Mouse (Mus musculus) left cerebral cortex, adult 9 months (tissue): ENCODE measurements around the gene Pde7b.
"Not testable (repeated sequence)": the region's sequence is repeated elsewhere in the genome, so short reads cannot be mapped to it uniquely, and the experiment has no call there.

ENCODE experiments used
- DNase-seq, 2 experiments: peaks; one replicate each; pipeline ENCODE4 v3.0.0; 2022; ENCODE audit warnings: low spot score in 2 of 2

Gene Pde7b

DNA sequence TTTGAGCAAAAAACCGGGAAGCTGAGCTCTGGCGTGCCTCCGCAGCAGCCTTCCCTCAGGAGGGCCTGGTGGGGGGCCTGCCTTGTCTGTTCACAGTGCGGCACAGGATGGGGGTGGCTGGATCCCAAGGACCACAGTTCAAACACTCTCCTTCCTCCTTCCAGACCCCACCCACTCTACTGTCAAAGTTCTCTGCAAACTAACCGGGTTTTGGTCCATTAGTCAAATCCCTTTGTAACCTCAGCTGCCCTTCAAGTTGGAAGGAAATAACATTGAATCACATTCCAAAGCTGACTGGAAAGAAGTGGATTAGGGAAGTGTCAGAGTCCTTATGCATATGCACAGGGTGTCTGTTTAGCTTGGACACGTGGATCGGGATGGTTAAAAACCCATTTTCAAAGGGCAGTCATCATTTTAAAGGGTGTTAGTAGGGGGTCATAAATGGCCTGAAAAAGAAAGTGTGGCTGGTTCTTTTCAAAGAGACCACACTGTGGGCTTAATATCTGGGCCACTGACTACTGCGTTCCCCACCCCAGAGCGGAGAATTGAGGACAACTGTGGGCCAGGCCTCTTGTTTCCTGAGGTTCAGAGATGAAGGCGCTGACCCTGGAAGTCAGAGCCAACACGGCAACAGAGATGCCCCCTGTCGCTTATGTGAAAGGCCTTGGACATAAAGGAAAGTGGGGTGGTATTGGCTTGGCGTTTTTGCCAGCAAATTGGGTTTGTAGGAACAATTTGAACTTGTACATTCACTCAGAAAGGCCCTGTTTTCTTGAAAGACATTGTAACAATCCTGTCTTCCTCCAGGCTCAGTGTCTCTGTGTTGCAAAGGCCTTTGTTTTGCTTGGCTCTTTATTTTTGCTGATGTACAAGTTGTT lies 175.8 kb downstream of the Pde7b start:
- no peak for DNase-seq

DNA sequence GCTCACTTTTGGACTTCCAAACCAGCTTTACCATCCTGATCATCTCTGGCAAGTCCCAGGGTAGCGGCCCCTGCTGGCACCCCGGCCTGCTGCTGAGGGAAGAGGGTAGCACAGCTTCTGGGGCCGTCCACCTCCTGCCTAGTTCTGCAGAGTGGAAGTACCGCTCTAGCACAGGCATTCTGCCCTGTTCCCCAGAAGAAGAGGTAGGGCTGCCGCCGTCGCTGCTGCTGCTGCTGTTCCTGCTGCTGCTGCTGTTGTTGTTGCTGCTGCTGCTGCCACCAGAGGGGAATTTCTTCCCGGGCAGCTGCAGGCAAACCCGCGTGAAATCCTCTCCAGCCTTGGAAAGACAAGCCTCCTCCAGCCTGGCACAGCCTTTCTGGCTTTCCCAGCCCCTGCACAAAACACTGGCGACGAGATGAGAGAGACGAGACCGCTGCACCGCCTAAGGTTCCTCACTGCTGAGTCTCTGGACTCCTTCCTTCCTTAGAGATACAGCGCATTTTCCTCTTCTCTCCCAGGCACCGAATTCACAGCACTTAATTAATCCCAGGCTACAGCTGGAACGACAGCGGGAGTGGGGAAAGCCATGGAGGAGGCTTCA lies 176.8 kb downstream of the Pde7b start:
- peak in 1 of 2 experiments; percentile 45 for DNase-seq

DNA sequence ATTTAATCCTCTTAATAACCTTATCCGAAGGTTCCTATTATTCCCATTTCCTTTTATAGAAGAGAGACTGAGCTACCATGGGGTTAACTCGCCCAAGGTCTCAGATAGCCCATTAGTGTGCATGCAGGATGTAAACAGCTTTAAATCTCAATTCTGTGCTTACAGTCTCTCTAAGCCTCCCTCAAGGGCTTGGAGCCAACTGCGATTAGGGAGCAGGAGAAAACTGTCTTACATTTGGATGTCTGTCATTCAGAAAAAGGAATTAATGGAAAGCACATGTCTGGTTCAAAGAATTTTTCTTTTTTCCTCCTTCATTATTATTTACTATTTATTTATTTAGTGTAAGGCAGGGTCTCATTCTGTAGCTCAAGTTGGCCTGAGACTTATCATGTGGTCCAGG lies 181.8 kb downstream of the Pde7b start:
- no peak for DNase-seq

DNA sequence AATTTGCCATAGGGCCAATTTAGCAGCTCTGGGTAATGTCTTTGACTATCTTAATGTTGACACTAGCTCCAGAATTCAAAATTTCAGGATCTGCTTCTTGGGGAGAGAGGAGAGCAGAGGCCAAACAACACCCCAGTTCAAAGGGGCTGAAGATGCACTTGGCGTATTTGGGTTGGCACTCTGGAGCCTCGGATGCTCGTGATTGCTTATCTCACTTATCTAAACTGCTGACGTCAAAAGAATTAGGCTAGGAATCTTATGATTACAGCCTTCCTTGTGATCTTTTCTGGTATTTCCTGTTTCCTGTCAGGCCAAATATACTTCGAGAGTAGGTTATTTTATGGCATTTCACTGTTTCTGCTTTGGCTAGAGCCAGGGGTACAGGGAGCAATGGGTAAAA lies 191.1 kb downstream of the Pde7b start:
- DNase-seq: no peak

DNA sequence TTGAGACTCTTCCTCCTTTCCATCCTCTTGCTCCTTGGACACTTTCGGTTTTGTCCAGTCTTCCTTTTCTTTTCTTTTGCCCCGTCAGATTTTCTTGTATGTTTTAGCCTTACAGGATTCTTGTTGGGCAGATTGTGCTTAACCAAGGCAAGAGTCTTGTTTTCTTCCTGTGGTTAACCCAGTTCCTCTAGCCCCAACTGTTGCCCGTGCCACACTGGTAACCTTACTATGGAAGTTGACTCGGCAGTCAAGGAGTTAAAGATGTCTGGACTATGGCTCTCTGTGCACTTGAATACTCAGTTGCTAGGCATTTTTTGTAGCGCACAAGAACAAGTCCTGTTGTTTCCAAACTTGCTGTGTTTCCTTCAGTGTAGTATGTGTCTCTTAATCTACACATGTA lies 193.0 kb downstream of the Pde7b start:
- no peak for DNase-seq

DNA sequence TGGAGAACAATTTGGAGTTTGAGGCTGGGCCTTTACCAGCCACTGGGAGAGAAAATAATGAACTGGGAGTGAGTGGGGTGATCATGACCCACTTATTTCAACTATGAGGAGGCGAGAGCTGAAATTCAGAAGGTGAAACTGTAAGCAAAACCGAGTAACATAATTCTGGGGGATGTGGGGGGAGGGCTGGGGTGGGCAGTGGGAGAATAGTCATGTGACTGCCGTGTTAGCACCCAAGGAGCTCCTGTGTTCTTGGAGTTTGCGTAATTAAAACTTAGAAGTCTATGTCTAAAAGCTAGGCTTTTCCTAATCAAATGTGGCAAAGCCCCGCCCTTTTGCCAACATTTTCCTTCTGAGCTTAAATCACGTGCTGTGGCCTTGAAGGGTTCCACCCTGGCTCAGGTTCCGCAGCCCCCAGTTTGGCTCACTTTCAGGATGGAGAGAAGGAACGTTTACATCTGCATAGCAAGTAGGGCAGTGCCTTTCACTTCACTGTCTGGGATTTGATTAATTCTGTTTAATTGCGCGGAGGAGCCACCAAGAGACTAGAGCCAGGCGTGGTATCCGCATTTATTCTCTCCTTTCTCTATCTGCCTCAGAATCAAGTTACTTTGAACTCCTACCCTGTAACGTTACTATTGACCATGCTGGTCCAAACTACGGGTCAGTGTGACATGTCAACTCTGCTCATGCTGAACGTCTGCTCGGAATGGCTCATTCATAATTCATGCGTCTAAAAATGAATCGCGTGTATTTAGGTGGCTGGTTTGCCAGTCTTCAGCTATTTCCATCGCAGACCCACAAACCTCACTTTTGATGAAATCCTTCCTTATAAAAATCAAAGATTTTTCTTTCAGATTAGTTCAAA lies 196.1 kb downstream of the Pde7b start:
- DNase-seq: peak in 1 of 2 experiments; percentile 15

DNA sequence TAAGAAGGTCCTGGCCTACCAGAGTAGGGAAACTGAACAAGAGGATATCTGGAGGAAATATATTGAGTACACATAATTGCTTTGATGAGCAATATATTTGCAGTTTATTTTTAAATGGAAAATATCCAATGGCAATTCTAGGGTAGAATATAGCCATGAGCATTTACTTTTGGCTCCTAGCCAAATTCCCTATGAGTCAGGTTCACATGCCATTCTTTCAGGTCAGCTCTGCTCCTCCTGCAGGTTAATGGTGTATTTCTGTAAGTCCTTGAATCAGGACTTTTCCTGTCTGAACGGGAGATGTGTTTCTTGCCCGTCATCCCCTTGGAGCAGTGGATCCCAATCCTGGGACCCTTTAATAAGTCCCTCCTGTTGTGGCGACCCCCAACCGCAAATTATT lies 197.1 kb downstream of the Pde7b start:
- no peak for DNase-seq

DNA sequence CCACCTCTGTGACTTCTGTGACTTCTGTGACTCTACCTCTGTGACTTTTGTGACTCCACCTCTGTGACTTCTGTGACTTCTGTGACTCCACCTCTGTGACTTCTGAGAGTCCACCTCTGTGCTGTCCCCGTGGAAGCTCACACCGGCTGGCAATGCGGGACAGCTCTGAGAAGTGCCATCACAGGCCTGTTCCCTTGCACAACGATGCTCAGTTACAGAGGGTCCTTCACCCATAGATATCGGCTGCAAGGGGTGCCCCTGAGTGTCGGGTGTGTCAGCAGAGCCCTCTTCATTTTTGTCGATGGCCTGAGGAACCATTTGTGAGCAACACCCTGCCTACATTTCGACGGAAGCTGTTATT lies 206.4 kb downstream of the Pde7b start:
- DNase-seq: no peak

DNA sequence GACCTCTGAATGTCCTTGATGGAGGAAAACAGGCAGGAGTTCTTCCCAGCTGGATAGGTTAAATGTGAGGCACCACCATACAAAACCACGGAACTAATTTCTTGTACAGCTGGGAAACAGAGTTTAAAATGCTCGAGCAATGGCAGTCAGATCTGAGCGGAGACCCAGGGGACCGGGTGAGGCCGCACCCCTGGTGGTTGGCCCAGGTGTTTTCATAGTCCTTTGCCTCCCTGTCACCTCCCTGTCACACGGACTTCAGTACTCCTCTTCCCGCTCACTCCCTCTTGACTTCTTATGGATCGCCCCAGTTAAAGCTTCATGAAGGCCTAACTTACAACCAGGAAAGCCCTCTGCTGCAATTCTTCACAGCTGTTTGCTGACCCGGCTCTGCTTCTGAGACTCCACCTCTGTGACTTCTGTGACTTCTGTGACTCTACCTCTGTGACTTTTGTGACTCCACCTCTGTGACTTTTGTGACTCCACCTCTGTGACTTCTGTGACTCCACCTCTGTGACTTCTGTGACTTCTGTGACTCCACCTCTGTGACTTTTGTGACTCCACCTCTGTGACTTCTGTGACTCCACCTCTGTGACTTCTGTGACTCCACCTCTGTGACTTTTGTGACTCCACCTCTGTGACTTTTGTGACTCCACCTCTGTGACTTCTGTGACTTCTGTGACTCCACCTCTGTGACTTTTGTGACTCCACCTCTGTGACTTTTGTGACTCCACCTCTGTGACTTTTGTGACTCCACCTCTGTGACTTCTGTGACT lies 206.9 kb downstream of the Pde7b start:
- not testable (repeated sequence) for DNase-seq

DNA sequence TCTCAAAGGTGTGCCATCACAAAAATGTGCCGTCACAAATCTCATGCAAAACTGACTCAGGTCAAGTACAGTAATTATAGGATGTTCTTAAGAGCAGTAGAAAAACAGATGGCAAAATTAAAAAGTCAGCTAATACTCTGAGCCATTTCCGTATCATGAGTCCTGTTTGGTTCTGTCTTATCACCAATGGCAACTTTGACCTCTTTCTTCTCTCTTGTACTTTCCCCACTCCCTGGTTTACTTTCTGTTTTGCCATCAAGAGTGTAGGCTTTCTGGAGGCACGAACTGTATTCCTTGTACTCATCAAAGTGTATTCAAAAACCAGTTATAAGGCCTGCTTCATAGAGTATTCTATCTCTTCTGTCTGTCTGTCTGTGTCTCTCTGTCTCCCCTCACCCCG lies 211.0 kb downstream of the Pde7b start:
- no peak for DNase-seq

DNA sequence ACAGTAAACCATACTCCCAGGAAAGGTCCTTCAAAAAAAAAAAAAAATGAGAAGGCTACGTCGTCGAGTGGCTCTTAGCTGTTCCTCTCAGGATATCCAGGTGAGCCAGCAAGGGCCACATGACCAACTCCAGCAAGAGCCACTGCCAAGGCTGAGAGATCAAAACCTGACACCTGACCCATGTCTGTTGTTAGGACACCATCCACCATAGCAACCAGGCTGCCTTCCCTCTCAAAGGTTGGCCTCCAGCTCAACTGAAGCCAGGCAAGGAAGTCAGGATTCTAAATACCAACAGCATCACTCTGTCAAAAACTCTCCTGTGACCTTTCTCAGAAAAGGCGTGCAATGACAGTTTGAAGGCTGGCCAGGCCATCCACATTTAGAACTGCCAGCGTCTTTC lies 211.4 kb downstream of the Pde7b start:
- DNase-seq: no peak

DNA sequence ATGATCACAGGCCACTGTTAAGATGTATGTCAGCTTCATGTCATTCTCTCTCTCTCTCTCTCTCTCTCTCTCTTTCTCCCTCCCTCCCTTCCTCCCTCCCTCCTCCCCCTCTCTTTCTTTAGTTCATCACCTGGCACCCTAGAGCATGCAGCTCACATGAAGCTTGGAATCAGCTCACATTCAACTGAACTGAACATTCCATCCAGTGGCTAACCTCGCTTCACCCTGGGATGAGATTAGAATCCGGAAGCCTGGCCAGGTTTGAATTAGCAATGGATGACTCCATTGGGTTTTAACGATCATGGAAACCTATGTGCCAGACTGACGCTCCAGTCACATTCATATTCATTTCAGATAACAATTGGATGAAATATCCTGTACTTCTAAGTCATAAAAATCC lies 215.1 kb downstream of the Pde7b start:
- DNase-seq: no peak

DNA sequence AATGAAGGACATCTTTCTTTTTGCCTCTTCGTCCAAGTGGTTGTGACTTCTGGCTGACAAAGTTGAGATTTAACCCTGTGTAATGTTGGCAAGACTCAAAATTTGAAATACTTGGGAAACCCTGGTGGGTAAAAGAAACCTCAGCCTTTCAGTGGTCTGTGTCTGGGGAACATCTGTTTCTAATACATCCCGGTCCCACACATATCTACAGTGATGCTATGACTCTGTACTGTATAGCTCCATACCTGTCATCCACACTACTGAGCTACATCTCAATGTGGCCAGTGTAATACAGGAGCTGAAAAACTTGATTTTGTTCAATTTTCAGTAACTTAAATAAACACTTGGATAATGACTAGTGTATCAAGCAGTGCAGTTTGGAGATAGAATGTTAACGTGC lies 216.4 kb downstream of the Pde7b start:
- DNase-seq: no peak

DNA sequence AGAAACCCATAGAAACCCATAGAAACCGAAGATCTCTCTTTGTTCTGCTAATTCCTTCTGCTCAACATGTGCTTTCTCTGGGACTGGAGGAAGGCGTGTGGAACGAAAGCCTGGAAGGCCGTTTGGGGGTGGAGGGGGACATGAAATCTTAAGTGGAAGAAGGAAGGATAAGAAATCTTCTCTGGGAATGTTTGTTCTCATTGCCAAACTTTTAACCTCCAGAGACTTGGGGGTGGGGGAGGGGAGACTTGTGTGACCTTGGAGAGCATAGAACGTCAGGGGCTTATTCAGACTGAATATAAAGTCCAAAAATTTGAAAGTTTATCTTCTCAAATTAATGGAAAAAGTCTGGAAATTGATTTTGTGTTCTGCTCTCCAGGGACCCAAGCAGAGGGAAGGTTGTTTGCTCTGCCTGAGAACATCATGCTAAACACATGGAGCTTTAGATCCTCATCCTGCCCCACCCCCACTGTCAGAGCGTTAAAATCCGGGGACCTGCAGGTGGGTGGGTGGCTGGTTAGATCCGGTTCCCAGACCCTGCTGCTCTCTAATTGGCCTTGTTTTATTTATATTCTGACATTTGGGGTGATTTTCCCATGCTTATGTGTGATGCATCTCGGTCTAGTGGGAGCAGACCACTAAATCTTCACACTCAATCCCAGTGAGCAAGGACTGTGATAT lies 217.0 kb downstream of the Pde7b start:
- DNase-seq: no peak

DNA sequence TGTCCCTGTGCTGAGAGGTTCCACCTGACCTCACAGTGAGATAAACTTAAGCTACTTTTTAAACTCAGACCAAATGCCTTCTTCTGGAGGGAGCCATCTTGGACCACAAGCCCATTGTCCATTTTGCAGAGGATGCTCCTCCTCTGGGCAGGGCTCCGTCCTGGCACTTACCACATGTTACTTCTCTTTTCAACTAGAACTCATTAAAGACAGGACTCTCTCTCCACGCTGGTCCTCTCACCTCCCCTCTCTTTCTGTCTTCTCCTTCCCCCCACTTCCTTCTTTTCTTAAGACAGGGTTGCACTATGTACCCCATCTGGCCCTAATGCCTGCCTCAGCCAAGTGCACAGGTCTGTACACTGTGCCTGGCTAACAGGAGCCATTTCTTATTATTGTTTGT lies 217.8 kb downstream of the Pde7b start:
- no peak for DNase-seq

DNA sequence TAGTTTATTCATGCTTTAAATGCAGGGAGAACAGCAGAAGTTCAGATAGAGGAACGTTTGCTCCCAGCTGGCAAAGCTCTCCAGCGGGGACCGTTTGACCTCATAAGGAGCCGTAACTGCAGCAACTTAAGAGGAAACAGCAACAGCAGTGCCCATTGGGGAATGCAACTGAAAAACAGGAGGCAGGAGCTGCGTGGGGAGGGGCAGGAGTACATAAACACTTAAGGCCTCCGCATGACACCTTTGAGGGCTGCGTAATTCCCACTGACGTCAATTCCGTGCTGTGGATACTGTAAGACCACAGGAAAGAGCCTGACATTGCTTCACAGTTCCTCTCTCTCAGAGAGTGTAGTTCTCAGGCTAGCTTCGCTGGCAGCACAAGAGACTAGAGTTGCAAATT lies 219.4 kb downstream of the Pde7b start:
- DNase-seq: no peak

DNA sequence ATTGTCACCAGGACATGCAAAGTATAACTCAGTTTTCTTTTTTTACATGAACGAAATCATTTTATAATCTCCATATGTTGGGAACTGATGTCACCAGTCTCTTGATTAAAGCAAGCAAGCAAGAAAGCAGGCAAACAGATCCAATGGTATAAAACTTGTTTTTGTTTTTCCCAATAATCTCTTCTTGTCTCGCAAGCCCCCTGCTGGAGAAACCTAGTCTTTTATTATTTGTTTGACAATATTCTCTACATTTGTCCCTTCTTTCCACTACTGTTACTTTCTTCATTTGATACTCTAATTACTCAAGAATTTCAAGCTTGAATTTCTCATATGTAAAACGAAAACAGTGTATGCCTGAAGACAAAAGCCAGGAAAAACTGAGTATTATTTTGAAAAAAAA lies 220.1 kb downstream of the Pde7b start:
- DNase-seq: no peak

DNA sequence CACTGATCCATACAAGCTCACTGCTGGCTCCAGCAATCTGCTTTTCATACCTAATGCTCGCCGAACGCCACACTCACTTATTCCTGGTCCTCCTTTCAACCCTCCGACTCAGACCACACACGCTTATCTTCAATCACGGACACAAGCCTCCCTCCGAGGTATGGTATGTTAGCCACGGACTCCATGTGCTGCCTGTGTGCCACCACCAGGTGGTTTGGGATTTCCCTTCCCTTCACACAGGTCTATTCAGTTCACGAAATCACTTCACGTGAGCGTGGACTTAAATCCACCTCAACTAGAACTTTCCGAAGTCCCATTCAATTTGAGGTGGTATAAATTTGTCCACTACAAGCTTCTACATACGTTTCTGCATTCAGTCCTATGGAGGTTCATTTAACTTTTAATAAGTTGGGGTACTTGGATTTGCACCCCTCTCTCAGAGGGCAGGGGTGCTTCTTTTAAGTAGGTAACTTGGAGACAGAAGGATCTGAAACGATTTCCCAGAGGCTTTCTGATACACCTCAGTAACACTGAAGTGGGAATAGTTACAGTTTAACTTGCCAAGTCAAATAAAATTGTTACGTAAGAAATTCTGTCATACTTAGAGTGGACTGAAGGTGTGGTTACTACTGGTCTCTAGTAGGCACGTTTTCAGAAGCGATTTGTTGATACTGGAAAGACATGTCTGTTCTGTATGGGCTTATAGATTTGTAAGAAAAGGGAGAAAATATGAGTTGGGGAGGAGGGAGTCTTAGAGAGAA lies 221.4 kb downstream of the Pde7b start:
- DNase-seq: no peak

DNA sequence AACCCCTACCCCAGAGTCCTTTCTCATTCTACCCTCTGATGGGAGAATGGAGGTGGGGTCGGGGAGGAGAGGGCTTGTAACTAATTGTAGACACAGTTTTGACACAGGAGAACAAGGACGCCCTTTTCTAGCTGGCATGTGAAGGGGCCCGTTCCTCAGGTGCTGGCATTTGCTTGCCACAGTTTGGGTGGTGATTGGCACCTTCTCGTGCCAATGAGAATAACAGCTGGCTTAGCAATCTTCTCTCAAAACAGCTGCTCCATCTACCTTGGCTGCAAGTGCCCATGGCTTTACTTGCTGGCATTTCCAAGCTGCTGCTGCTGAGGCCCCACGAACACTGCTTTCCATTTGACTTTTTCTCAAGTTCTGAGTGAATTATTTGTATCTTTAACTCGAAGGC lies 223.7 kb downstream of the Pde7b start:
- no peak for DNase-seq

DNA sequence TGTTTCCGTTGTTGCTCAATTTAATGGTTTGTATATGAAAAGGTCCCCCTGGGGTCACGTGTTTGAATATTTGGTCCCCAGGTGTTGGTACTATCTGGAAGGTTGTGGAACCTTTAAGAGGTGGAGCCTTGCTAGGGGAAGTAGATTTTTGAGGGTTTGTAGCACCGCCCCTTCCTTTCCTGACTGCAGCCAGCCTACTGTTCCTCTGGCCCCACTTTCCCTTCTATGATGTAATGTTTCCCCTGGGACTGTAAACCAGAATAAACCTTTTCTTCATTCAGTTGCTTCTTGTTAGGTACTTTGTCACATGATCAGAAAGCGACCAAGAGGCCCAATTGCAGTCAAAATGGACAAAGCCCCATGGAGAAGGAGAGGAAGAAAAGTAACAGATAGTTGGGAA lies 229.8 kb downstream of the Pde7b start:
- DNase-seq: no peak
